Mouse (Mus musculus): ENCODE data around the gene Abca2.

DNA sequence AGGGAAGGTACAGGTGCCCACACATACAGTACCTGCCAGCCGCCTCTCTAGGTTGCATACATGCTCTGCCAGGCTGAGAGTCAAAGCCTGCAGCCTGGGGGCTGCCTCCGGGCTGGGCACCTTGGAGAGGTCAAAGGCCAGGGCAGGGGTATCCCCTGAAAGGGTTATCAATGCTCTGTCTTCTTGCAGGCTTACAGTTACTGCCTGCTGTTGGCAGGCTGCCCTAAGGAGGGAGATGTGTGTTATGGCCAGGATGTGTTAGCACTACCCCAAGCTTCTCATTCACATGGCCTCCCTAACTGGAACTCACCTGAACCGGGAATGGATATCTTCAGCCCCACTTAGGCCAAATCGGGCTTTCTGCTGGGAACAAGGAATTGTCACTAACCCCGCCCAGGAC, 31.6 kb downstream of the Abca2 start:
- TF ChIP-seq POLR2A (IDR thresholded peaks at IDR 0.05; ENCODE audit: low read depth, low read length) (no peak), CTCF (IDR thresholded peaks at IDR 0.05; ENCODE audit: borderline replicate concordance, insufficient read depth, low read length) (no peak)
